Mouse (Mus musculus) stomach, embryonic 16.5 days (tissue): ENCODE results near the gene Tomm5. TPM values are rescaled to one million over a fixed set of nuclear protein-coding genes. Genes with fewer than 3 reads are reported as not detected.

Source experiments
- ATAC-seq: fragments of 200-750 bp; cut with Nextera tagmentation; 2 replicates; pipeline ENCODE4 v1.8.0; 2017; ENCODE audit warnings: moderate number of reproducible peaks, moderate TSS enrichment; ENCODE audit not compliant: insufficient read depth, low FRiP score
- H3K27ac ChIP-seq: fragments of 300-500 bp; sonication (generic); 2 replicates; pipeline ENCODE4 v1.5.1; 2014; ENCODE audit warnings: low read length
- H3K27me3 ChIP-seq: fragments of 300-500 bp; sonication (generic); 2 replicates; pipeline ENCODE4 v1.6.1; 2014; ENCODE audit warnings: low read length, control low read depth, mixed read lengths; ENCODE audit not compliant: control insufficient read depth, insufficient read depth
- H3K36me3 ChIP-seq: fragments of 300-500 bp; sonication (generic); 2 replicates; pipeline ENCODE4 v1.6.1; 2014; ENCODE audit warnings: low read length; ENCODE audit not compliant: control insufficient read depth, insufficient read depth
- H3K4me1 ChIP-seq: fragments of 300-500 bp; sonication (generic); 2 replicates; pipeline ENCODE4 v1.6.1; 2014; ENCODE audit warnings: low read length, control low read depth, mixed read lengths; ENCODE audit not compliant: control insufficient read depth, insufficient read depth
- H3K4me2 ChIP-seq: fragments of 300-500 bp; sonication (generic); 2 replicates; pipeline ENCODE4 v1.6.1; 2014; ENCODE audit warnings: low read depth, low read length, mixed read lengths
- H3K4me3 ChIP-seq: fragments of 300-500 bp; sonication (generic); replicated peaks from 2 replicates; pipeline ENCODE4 v1.5.1; 2014; ENCODE audit warnings: mild to moderate bottlenecking, low read length
- H3K9ac ChIP-seq: fragments of 300-500 bp; sonication (generic); 2 replicates; pipeline ENCODE4 v1.6.1; 2014; ENCODE audit warnings: low read length
- H3K9me3 ChIP-seq: fragments of 300-500 bp; sonication (generic); replicated peaks from 2 replicates; pipeline ENCODE4 v1.6.1; 2016; ENCODE audit warnings: low read length, control low read depth; ENCODE audit not compliant: control insufficient read depth
- WGBS: fragments of 180-500 bp; shearing (Covaris S2); extraction: QIAGEN DNeasy Blood & Tissue Kit; methylation state at CpG from one replicate; pipeline ENCODE4 v1.1.7; 2014; 5-methylcytosine and 5-hydroxymethylcytosine counted together
- polyA plus RNA-seq: library from polyadenylated mRNA; unstranded; fragments of >200 nt; fragmentation: Nextera tagmentation; extraction: Ambion mirVana; gene quantifications from 2 replicates; pipeline ENCODE4 v1.2.1, GENCODE M21; 2015

Tomm5 gene
- polyA plus RNA-seq, result 220 and 253 TPM in 2 replicates

- ATAC-seq, result peak; percentile 96
- H3K27me3 ChIP-seq, result no peaks in the 10 kb centered on the region
- peaks cover 9% of the 10 kb centered on the region; the same call in 1 of the 2 replicates for H3K4me1 ChIP-seq
- H3K4me2 ChIP-seq, result peak within 1 kb of the TSS; percentile 65
- WGBS, result under 1% methylated on average over 39 of the region's 39 CpGs
- no peaks in the 10 kb centered on the region for H3K36me3 ChIP-seq
- H3K27ac ChIP-seq, result peak within 1 kb of the TSS; percentile 47
- H3K9me3 ChIP-seq, result no peaks in the 10 kb centered on the region
- H3K4me3 ChIP-seq, result peak within 1 kb of the TSS; percentile 60
- H3K9ac ChIP-seq, result peak within 1 kb of the TSS; percentile 86
Observed at GRCm38 (mm10) chr4:45107601-45108277, at the start of gene Tomm5. TSS of gene Tomm5 (minus strand) at chr4:45108114.

DNA sequence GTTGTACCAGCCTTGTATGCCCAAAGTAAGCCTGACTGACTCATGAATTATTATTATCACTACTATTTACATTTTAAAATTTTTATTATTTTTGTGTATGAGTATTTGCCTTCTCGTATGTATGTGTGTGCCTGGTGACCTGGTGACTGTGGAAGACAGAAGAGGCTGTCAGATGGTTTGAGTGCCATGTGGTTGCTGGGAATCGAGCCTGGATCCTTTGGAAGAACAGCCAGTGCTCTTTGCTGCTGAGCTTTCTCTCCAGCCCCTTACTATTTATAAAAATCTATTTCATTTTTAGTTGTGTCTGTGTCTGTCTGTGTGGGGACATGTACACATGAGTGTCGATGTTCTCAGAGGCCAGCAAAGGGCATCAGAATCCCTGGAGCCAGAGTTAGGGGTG is 48.5 kb upstream of the Tomm5 start:
- Histone ChIP-seq H3K27ac (no peak overlapping the region), H3K9me3 (no peaks in the 10 kb centered on the region), H3K4me1 (no peaks in the 10 kb centered on the region), H3K9ac (no peak overlapping the region), H3K27me3 (no peaks in the 10 kb centered on the region), H3K36me3 (no peaks in the 10 kb centered on the region), H3K4me3 (no peak overlapping the region), H3K4me2 (no peak overlapping the region)
- WGBS, result 73% methylated on average over 3 of the region's 3 CpGs
- ATAC-seq, result no peak

DNA sequence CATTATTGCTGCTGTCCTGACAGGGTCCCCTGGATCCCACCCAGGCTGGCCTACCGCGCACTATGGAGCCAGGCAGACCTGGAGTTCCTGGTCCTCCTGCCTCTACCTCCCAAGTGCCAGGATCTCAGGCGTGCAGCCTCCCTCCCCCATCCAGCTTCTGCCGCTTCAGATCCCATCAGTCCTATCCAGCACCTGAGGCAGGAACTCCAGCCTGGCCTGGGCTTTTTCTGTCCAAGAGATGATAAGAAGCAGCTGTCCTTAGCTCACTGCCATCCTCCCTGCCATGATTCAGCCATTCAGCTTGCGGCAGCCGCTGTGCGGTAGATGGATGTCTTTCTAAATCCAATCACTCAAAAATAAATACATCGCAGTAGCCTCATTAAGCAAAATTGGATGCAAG is 35.1 kb upstream of the Tomm5 start:
- H3K27me3 ChIP-seq, result no peaks in the 10 kb centered on the region
- WGBS, result 49% methylated on average over 8 of the region's 8 CpGs
- no peak overlapping the region for H3K4me2 ChIP-seq
- no peak overlapping the region for H3K4me3 ChIP-seq
- H3K27ac ChIP-seq, result no peak overlapping the region
- no peaks in the 10 kb centered on the region for H3K9me3 ChIP-seq
- no peaks in the 10 kb centered on the region for H3K36me3 ChIP-seq
- H3K9ac ChIP-seq, result no peak overlapping the region
- ATAC-seq, result no peak
- peaks cover 4% of the 10 kb centered on the region; the same call in 1 of the 2 replicates for H3K4me1 ChIP-seq

GRCm38 (mm10) chr4:45142411-45142810 is 34.5 kb upstream of the Tomm5 start:
- Histone ChIP-seq H3K9me3 (no peaks in the 10 kb centered on the region), H3K4me1 (peaks cover 4% of the 10 kb centered on the region; the same call in 1 of the 2 replicates), H3K27ac (no peak overlapping the region), H3K4me2 (no peak overlapping the region), H3K36me3 (no peaks in the 10 kb centered on the region), H3K4me3 (no peak overlapping the region), H3K9ac (no peak overlapping the region), H3K27me3 (no peaks in the 10 kb centered on the region)
- no peak for ATAC-seq
- 35% methylated on average over 11 of the region's 11 CpGs for WGBS

DNA sequence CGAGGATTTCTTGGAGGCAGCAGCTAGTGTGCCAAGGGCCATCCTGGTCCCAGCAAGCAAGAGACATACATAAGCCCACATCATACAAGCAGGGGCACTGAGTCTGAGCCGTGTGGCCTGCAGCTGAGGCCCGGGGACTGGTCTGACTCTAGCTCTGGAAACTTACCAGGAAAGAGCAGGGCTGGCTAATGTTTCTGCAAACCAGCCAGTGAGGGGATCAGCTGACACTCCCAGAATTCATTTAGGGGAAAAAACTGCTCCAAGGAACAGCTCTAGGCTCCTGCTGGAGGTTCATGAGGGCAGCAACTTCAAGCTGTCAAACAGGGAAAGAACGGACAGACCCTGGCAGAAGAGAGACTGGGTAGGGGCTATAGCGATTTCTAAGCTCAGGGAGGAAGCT is 33.9 kb upstream of the Tomm5 start:
- Histone ChIP-seq H3K4me1 (peaks cover 4% of the 10 kb centered on the region; the same call in 1 of the 2 replicates), H3K9me3 (no peaks in the 10 kb centered on the region), H3K27ac (no peak overlapping the region), H3K4me3 (no peak overlapping the region), H3K4me2 (no peak overlapping the region), H3K36me3 (no peaks in the 10 kb centered on the region), H3K9ac (no peak overlapping the region), H3K27me3 (no peaks in the 10 kb centered on the region)
- no peak for ATAC-seq
- WGBS, result 56% methylated on average over 5 of the region's 5 CpGs

DNA sequence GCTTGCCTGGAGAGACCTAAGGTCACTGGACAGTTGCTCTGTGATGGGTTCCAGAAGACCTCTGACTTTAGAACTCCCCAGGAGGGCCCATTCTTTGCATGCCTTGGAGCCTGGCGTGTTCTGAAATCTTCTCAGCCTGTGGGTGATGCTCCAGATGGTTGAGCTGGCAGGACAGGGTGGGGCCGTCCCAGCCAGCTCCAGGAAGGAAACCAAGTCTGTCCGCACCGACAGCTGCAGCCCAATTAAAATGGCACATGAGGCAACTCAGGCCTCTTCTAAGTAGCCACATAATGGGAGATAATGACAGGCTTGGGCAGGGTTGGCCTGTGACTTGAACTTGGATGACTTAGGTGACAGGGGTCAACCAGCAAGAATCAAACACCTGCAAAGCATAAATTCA is 29.7 kb upstream of the Tomm5 start:
- ATAC-seq, result no peak
- Histone ChIP-seq H3K4me2 (no peak overlapping the region), H3K27me3 (no peaks in the 10 kb centered on the region), H3K36me3 (no peaks in the 10 kb centered on the region), H3K4me1 (no peaks in the 10 kb centered on the region; the same call in 1 of the 2 replicates), H3K9ac (no peak overlapping the region), H3K9me3 (no peaks in the 10 kb centered on the region), H3K27ac (no peak overlapping the region), H3K4me3 (no peak overlapping the region)
- 45% methylated on average over 4 of the region's 4 CpGs for WGBS

DNA sequence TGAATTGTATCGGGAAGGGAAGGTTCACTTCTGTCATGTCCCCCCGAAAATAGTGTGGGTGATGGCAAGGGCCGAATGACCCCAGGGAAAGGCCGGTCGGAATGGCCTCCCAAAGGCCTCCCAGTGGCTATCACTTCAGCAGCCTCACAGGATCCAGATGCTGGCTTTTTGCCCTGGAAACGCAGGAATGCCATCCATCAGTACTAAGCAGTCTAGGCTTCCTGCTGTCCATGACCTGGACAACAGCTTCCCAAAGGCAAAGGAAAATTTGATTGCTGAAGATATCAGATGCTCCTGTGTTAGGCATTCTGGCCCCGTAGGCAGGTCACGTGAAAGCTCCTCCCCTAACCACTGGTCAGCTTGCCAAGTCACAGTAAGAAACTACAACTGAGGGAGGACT is 26.6 kb upstream of the Tomm5 start:
- Histone ChIP-seq H3K9ac (no peak overlapping the region), H3K4me3 (no peak overlapping the region), H3K4me1 (no peaks in the 10 kb centered on the region), H3K36me3 (no peaks in the 10 kb centered on the region), H3K4me2 (no peak overlapping the region), H3K27me3 (no peaks in the 10 kb centered on the region), H3K9me3 (no peaks in the 10 kb centered on the region), H3K27ac (no peak overlapping the region)
- 52% methylated on average over 8 of the region's 8 CpGs for WGBS
- ATAC-seq, result no peak

- no peak overlapping the region for H3K9ac ChIP-seq
- WGBS, result 66% methylated on average over 4 of the region's 4 CpGs
Observed at GRCm38 (mm10) chr4:45131021-45131420, 23.1 kb upstream of the Tomm5 start.

GRCm38 (mm10) chr4:45121311-45121710 is 13.4 kb upstream of the Tomm5 start:
- 72% methylated on average over 11 of the region's 11 CpGs for WGBS
- no peak overlapping the region for H3K4me3 ChIP-seq
- no peak overlapping the region for H3K4me2 ChIP-seq
- H3K4me1 ChIP-seq, result no peaks in the 10 kb centered on the region
- no peak for ATAC-seq
- no peaks in the 10 kb centered on the region for H3K36me3 ChIP-seq
- H3K27me3 ChIP-seq, result no peaks in the 10 kb centered on the region
- H3K9me3 ChIP-seq, result no peaks in the 10 kb centered on the region
- no peak overlapping the region for H3K9ac ChIP-seq
- no peak overlapping the region for H3K27ac ChIP-seq

More at GRCm38 (mm10) chr4:45131021-45131420, 23.1 kb upstream of the Tomm5 start:
- H3K4me1 ChIP-seq, result no peaks in the 10 kb centered on the region
- ATAC-seq, result no peak
- no peaks in the 10 kb centered on the region for H3K9me3 ChIP-seq
- no peak overlapping the region for H3K4me2 ChIP-seq
- H3K27me3 ChIP-seq, result no peaks in the 10 kb centered on the region
- H3K36me3 ChIP-seq, result no peaks in the 10 kb centered on the region
- no peak overlapping the region for H3K4me3 ChIP-seq
- H3K27ac ChIP-seq, result no peak overlapping the region
